Comparison of ENCODE assay signal across 8 mouse cellular contexts in genomic region chr1:122212484-122212883, GRCm38 (mm10).
DNase-seq lines count a peak whose midpoint lies in the region; ATAC-seq and TF ChIP-seq lines count a peak whose summit lies in the region.

No protein-coding gene starts in this region.

- H3K9me3 ChIP-seq in heart, embryonic 16.5 days (replicated peaks; ENCODE audit: control insufficient read depth, low read length): no peaks in the 10 kb centered on the region

- no peak overlapping the region for H3K27ac ChIP-seq in heart, embryonic 16.5 days (ENCODE audit: low read length)
- H3K27ac ChIP-seq in heart, adult 2 months: no peak overlapping the region

- 27% methylated on average over 2 of the region's 2 CpGs for WGBS in heart, embryonic 16.5 days
- 14% methylated on average over 2 of the region's 2 CpGs for WGBS in heart, adult 2 months

- no peak for DNase-seq in heart, adult 2 months
- peak; percentile 22 for DNase-seq in urinary bladder, postnatal 14 days (ENCODE audit: low spot score)
- no peak for DNase-seq in urinary bladder, postnatal 25 days (ENCODE audit: low spot score)
- DNase-seq in left cerebral cortex, postnatal 14 days (ENCODE audit: low spot score in 2 of 2): peak; percentile 23 to 70
- DNase-seq in right cerebral cortex, postnatal 14 days: peak; percentile 8
- DNase-seq in natural killer cell, adult 2 months (ENCODE audit: low spot score in 2 of 2): no peak

- intact Hi-C loops in heart, adult 2 months (cut with DNase I): no loop called here
- intact Hi-C loops in left cerebral cortex, postnatal 14 days (cut with DNase I): no loop called here

- H3K36me3 ChIP-seq in heart, embryonic 16.5 days (ENCODE audit: control insufficient read depth, insufficient read depth): no peaks in the 10 kb centered on the region
- no peaks in the 10 kb centered on the region for H3K36me3 ChIP-seq in heart, adult 2 months (ENCODE audit: control insufficient read depth, insufficient read depth, low read length)

- H3K4me2 ChIP-seq in heart, embryonic 16.5 days (ENCODE audit: low read depth, low read length): no peak overlapping the region

- TF ChIP-seq POLR2A in heart, adult 2 months (IDR thresholded peaks at IDR 0.05; ENCODE audit: insufficient read depth, low read depth, low read length): no peak

- no peak overlapping the region for H3K9ac ChIP-seq in heart, embryonic 16.5 days (ENCODE audit: low read length)
- no peak overlapping the region for H3K9ac ChIP-seq in heart, adult 2 months (ENCODE audit: low read depth, low read length)

- no peaks in the 10 kb centered on the region for H3K79me2 ChIP-seq in heart, adult 2 months (replicated peaks; ENCODE audit: control insufficient read depth, insufficient read depth, low read length)

- no peak for TF ChIP-seq CTCF in heart, adult 2 months (IDR thresholded peaks at IDR 0.05)

- no peaks in the 10 kb centered on the region for H3K4me1 ChIP-seq in heart, embryonic 16.5 days (ENCODE audit: control insufficient read depth, insufficient read depth, low read length)
- no peaks in the 10 kb centered on the region for H3K4me1 ChIP-seq in heart, adult 2 months (ENCODE audit: control insufficient read depth, insufficient read depth, low read length)

- ATAC-seq in heart, embryonic 16.5 days (replicated peaks; ENCODE audit: extremely low read depth, insufficient read depth, low FRiP score): 0 out of 2 replicates have a peak, but pooled peaks have one; percentile 32
- no peak for ATAC-seq in inflammation-experienced regulatory T-cells, adult 6 months

- H3K4me3 ChIP-seq in heart, embryonic 16.5 days (ENCODE audit: low read length): no peak overlapping the region
- H3K4me3 ChIP-seq in heart, adult 2 months: no peak overlapping the region

- no peaks in the 10 kb centered on the region for H3K27me3 ChIP-seq in heart, embryonic 16.5 days (ENCODE audit: control insufficient read depth, insufficient read depth, low read length)
- no peaks in the 10 kb centered on the region for H3K27me3 ChIP-seq in heart, adult 2 months (ENCODE audit: control insufficient read depth, insufficient read depth, low read length)

- TF ChIP-seq EP300 in heart, adult 2 months (IDR thresholded peaks at IDR 0.05; ENCODE audit: insufficient read depth, low read depth, low read length): no peak

Comparison
In these comparisons a context has a peak if more than half of its experiments do, and no peak if none do; other contexts are left out.
1. DNase-seq: peak in urinary bladder, postnatal 14 days (single experiment), left cerebral cortex, postnatal 14 days (2 of 2) and right cerebral cortex, postnatal 14 days (single experiment); none in heart, adult 2 months (0 of 2), urinary bladder, postnatal 25 days (single experiment) and natural killer cell, adult 2 months (0 of 2).